Mouse (Mus musculus): Measurements from ENCODE around the gene Hacd3.
A peak's percentile ranks its signal among the peaks of the same experiment; 100 is the strongest.

Gene Hacd3

GRCm38 (mm10) chr9:64951161-64951657, 70.3 kb downstream of the Hacd3 start, which contains the start of gene Slc24a1:
Gene Slc24a1 (minus strand): TSS chr9:64951607.
- no peak for DNase-seq (ENCODE audit: low spot score)

- no peak for DNase-seq (ENCODE audit: low spot score)
Measured at GRCm38 (mm10) chr9:64947483-64948095, 73.9 kb downstream of the Hacd3 start.

GRCm38 (mm10) chr9:64943997-64944396, 77.5 kb downstream of the Hacd3 start:
- DNase-seq (ENCODE audit: low spot score) = no peak

GRCm38 (mm10) chr9:64941650-64942049, 79.8 kb downstream of the Hacd3 start:
- DNase-seq (ENCODE audit: low spot score) = no peak

GRCm38 (mm10) chr9:64940731-64941346, 80.7 kb downstream of the Hacd3 start:
- peak; percentile 45 for DNase-seq (ENCODE audit: low spot score)

- DNase-seq (ENCODE audit: low spot score) = no peak
Measured at GRCm38 (mm10) chr9:64939790-64940189, 81.7 kb downstream of the Hacd3 start.

GRCm38 (mm10) chr9:64939281-64939680, 82.2 kb downstream of the Hacd3 start:
- no peak for DNase-seq (ENCODE audit: low spot score)

GRCm38 (mm10) chr9:64938535-64938934, 83.0 kb downstream of the Hacd3 start:
- no peak for DNase-seq (ENCODE audit: low spot score)

GRCm38 (mm10) chr9:64937491-64937890, 84.0 kb downstream of the Hacd3 start:
- DNase-seq (ENCODE audit: low spot score) = no peak

All from MN1 (cell line).